In the genomic region with DNA sequence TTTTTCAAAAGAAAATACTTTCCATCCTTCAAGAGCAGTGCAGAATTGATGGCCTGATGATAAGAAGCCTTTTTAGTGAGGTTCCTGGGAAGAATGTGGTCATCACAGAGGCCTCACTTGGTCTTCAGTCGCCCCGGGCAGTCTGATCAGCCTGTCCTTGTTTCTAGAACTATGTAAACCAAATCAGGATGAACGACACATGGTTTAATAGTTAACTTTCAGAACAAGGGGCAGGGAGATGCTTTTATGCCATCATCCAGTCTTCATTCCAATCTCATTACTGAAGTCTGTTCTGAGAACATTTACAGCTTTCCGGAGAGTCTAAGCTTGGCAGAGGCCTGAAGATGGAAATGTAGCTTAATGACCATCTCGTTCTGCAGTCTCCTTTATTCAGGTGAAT, we compare ENCODE assay signal across 29 mouse cellular contexts.
DNase-seq lines count a peak whose midpoint lies in the region; ATAC-seq and TF ChIP-seq lines count a peak whose summit lies in the region.
"Had no signal": no experiment of that assay in that cellular context is flagged by ENCODE, and none has a peak within 500 bp of the region (broad histone marks: within the 10 kb centered on the region; RNA-seq: fewer than 3 reads in every experiment).

No protein-coding gene starts in this region.

- peak; percentile 86 for DNase-seq in heart, adult 11 months
- DNase-seq in kidney, adult 8-10 months: peak; percentile 54 to 59
- DNase-seq in liver, postnatal 0 days: no peak
- no peak for DNase-seq in lung, adult 2 months
- no peak for DNase-seq in layer of hippocampus, postnatal 36 days
- DNase-seq: adrenal gland, adult 2 months; adrenal gland, postnatal 36 days; cerebellum, adult 2 months; cerebellum, postnatal 14 days; gastrocnemius, postnatal 36 days; liver, embryonic 13.5 days; lung, postnatal 36 days; right cerebral cortex, postnatal 25 days; spleen, adult 18-20 months; thymus, postnatal 14 days had no signal

- no peak overlapping the region for H3K4me2 ChIP-seq in heart, embryonic 11.5 days
- H3K4me2 ChIP-seq in kidney, embryonic 16.5 days (replicated peaks; ENCODE audit: low read depth, low read length): no peak overlapping the region
- no peak overlapping the region for H3K4me2 ChIP-seq in liver, embryonic 16.5 days (ENCODE audit: low read depth, low read length)
- no peak overlapping the region for H3K4me2 ChIP-seq in liver, postnatal 0 days (ENCODE audit: low read depth, low read length)
- H3K4me2 ChIP-seq: embryonic facial prominence, embryonic 15.5 days; forebrain, embryonic 13.5 days; heart, embryonic 15.5 days; limb, embryonic 13.5 days; liver, embryonic 13.5 days; lung, embryonic 15.5 days; midbrain, embryonic 11.5 days had no signal

- no peak overlapping the region for H3K9ac ChIP-seq in heart, embryonic 11.5 days (ENCODE audit: low read depth, low read length)
- no peak overlapping the region for H3K9ac ChIP-seq in kidney, embryonic 16.5 days (replicated peaks; ENCODE audit: low read length)
- no peak overlapping the region for H3K9ac ChIP-seq in liver, embryonic 16.5 days (ENCODE audit: low read depth, low read length)
- no peak overlapping the region for H3K9ac ChIP-seq in liver, postnatal 0 days (replicated peaks)
- H3K9ac ChIP-seq: embryonic facial prominence, embryonic 15.5 days; forebrain, embryonic 13.5 days; heart, embryonic 15.5 days; limb, embryonic 13.5 days; liver, embryonic 13.5 days; lung, embryonic 15.5 days had no signal

- no peak for TF ChIP-seq POLR2A in lung, adult 2 months (IDR thresholded peaks at IDR 0.05; ENCODE audit: borderline replicate concordance, extremely low read depth, low read depth, low read length)

- no peaks in the 10 kb centered on the region for H3K27me3 ChIP-seq in heart, embryonic 11.5 days (ENCODE audit: control insufficient read depth, insufficient read depth, low read length)
- H3K27me3 ChIP-seq in kidney, embryonic 16.5 days (ENCODE audit: insufficient read depth, low read length): no peaks in the 10 kb centered on the region
- no peaks in the 10 kb centered on the region for H3K27me3 ChIP-seq in liver, embryonic 16.5 days (ENCODE audit: control insufficient read depth, insufficient read depth, low read depth, low read length)
- no peaks in the 10 kb centered on the region for H3K27me3 ChIP-seq in liver, postnatal 0 days (ENCODE audit: insufficient read depth, low read length)
- H3K27me3 ChIP-seq: embryonic facial prominence, embryonic 15.5 days; forebrain, embryonic 13.5 days; heart, embryonic 15.5 days; limb, embryonic 13.5 days; liver, embryonic 13.5 days; lung, embryonic 15.5 days had no signal

- no peak overlapping the region for H3K4me3 ChIP-seq in heart, embryonic 11.5 days (ENCODE audit: low read depth, low read length)
- H3K4me3 ChIP-seq in kidney, embryonic 16.5 days (ENCODE audit: low read length): no peak overlapping the region
- H3K4me3 ChIP-seq in liver, embryonic 16.5 days (ENCODE audit: low read depth, low read length): no peak overlapping the region
- no peak overlapping the region for H3K4me3 ChIP-seq in liver, postnatal 0 days (ENCODE audit: low read depth, low read length)
- no peak overlapping the region for H3K4me3 ChIP-seq in lung, adult 2 months (replicated peaks; ENCODE audit: extremely low read depth, low read depth, low read length)
- H3K4me3 ChIP-seq: embryonic facial prominence, embryonic 10.5 days; embryonic facial prominence, embryonic 15.5 days; forebrain, embryonic 13.5 days; heart, embryonic 15.5 days; layer of hippocampus, adult 2 months; limb, embryonic 13.5 days; liver, embryonic 13.5 days; lung, embryonic 15.5 days had no signal

- TF ChIP-seq CTCF in liver, postnatal 0 days (IDR thresholded peaks at IDR 0.05; ENCODE audit: low read depth): no peak
- TF ChIP-seq CTCF in lung, adult 2 months (IDR thresholded peaks at IDR 0.05; ENCODE audit: insufficient read depth, low read length): no peak

- no peak for ATAC-seq in heart, embryonic 11.5 days (replicated peaks; ENCODE audit: insufficient number of reproducible peaks, low FRiP score, low TSS enrichment)
- no peak; the same call in 1 of the 2 replicates for ATAC-seq in kidney, embryonic 16.5 days (ENCODE audit: low FRiP score, low TSS enrichment)
- peak; percentile 43; the same call in 1 of the 2 replicates for ATAC-seq in liver, embryonic 16.5 days (ENCODE audit: low read depth)
- ATAC-seq in liver, postnatal 0 days: no peak
- ATAC-seq: activated CD4-positive, CD25-positive, alpha-beta regulatory T cell, adult 4 months; forebrain, embryonic 13.5 days; hindbrain, embryonic 16.5 days; midbrain, embryonic 16.5 days had no signal

- H3K9me3 ChIP-seq in heart, embryonic 11.5 days (replicated peaks; ENCODE audit: control insufficient read depth, low read length): no peaks in the 10 kb centered on the region
- H3K9me3 ChIP-seq in kidney, embryonic 16.5 days (ENCODE audit: low read length): no peaks in the 10 kb centered on the region
- no peaks in the 10 kb centered on the region for H3K9me3 ChIP-seq in liver, embryonic 16.5 days (replicated peaks; ENCODE audit: control insufficient read depth, low read length)
- H3K9me3 ChIP-seq in liver, postnatal 0 days (ENCODE audit: low read length): no peaks in the 10 kb centered on the region
- H3K9me3 ChIP-seq: embryonic facial prominence, embryonic 10.5 days; embryonic facial prominence, embryonic 15.5 days; forebrain, embryonic 13.5 days; heart, embryonic 15.5 days; limb, embryonic 13.5 days; liver, embryonic 13.5 days; lung, embryonic 15.5 days had no signal

- no peaks in the 10 kb centered on the region for H3K36me3 ChIP-seq in heart, embryonic 11.5 days (ENCODE audit: control insufficient read depth, insufficient read depth, low read length)
- no peaks in the 10 kb centered on the region for H3K36me3 ChIP-seq in kidney, embryonic 16.5 days (ENCODE audit: insufficient read depth, low read length)
- H3K36me3 ChIP-seq in liver, embryonic 16.5 days (ENCODE audit: control insufficient read depth, insufficient read depth): no peaks in the 10 kb centered on the region
- H3K36me3 ChIP-seq in liver, postnatal 0 days (replicated peaks; ENCODE audit: insufficient read depth, low read length): no peaks in the 10 kb centered on the region
- H3K36me3 ChIP-seq: embryonic facial prominence, embryonic 10.5 days; embryonic facial prominence, embryonic 15.5 days; heart, embryonic 15.5 days; limb, embryonic 13.5 days; liver, embryonic 13.5 days; lung, embryonic 15.5 days had no signal

- H3K4me1 ChIP-seq in heart, embryonic 11.5 days (ENCODE audit: control insufficient read depth, insufficient read depth, low read length): no peaks in the 10 kb centered on the region
- H3K4me1 ChIP-seq in kidney, embryonic 16.5 days (ENCODE audit: insufficient read depth, low read length): no peaks in the 10 kb centered on the region
- H3K4me1 ChIP-seq in liver, embryonic 16.5 days (ENCODE audit: control insufficient read depth, low read depth, low read length): no peaks in the 10 kb centered on the region
- no peaks in the 10 kb centered on the region for H3K4me1 ChIP-seq in liver, postnatal 0 days (ENCODE audit: insufficient read depth)
- no peaks in the 10 kb centered on the region for H3K4me1 ChIP-seq in lung, adult 2 months (ENCODE audit: control insufficient read depth, insufficient read depth, low read length)
- H3K4me1 ChIP-seq: embryonic facial prominence, embryonic 10.5 days; embryonic facial prominence, embryonic 15.5 days; forebrain, embryonic 13.5 days; heart, embryonic 15.5 days; limb, embryonic 13.5 days; liver, embryonic 13.5 days; lung, embryonic 15.5 days had no signal

- WGBS in heart, embryonic 11.5 days (ENCODE audit: insufficient replicate concordance): 78% methylated on average over 5 of the region's 5 CpGs
- WGBS in kidney, embryonic 16.5 days: 72% methylated on average over 5 of the region's 5 CpGs
- WGBS in liver, embryonic 16.5 days (ENCODE audit: insufficient replicate concordance): 59% methylated on average over 5 of the region's 5 CpGs
- WGBS in liver, postnatal 0 days (ENCODE audit: insufficient replicate concordance): 61% methylated on average over 5 of the region's 5 CpGs
- WGBS in lung, adult 2 months: 70% methylated on average over 5 of the region's 5 CpGs

- no peak overlapping the region for H3K27ac ChIP-seq in heart, embryonic 11.5 days (ENCODE audit: low read depth, low read length)
- no peak overlapping the region for H3K27ac ChIP-seq in kidney, embryonic 16.5 days (ENCODE audit: low read length)
- no peak overlapping the region for H3K27ac ChIP-seq in liver, embryonic 16.5 days (ENCODE audit: low read length)
- no peak overlapping the region for H3K27ac ChIP-seq in liver, postnatal 0 days (ENCODE audit: low read depth)
- H3K27ac ChIP-seq: embryonic facial prominence, embryonic 10.5 days; embryonic facial prominence, embryonic 15.5 days; forebrain, embryonic 13.5 days; heart, embryonic 15.5 days; limb, embryonic 13.5 days; liver, embryonic 13.5 days; lung, embryonic 15.5 days had no signal

- TF ChIP-seq EP300 in liver, postnatal 0 days (IDR thresholded peaks at IDR 0.05; ENCODE audit: low read depth): no peak

Comparison
In these comparisons a context has a peak if more than half of its experiments do, and no peak if none do; other contexts are left out.
1. DNase-seq: peak in heart, adult 11 months (single experiment) and kidney, adult 8-10 months (2 of 2); none in liver, postnatal 0 days (single experiment), lung, adult 2 months (single experiment) and layer of hippocampus, postnatal 36 days (0 of 2).